10 mouse cellular contexts compared by ENCODE assay signal in the genomic region with DNA sequence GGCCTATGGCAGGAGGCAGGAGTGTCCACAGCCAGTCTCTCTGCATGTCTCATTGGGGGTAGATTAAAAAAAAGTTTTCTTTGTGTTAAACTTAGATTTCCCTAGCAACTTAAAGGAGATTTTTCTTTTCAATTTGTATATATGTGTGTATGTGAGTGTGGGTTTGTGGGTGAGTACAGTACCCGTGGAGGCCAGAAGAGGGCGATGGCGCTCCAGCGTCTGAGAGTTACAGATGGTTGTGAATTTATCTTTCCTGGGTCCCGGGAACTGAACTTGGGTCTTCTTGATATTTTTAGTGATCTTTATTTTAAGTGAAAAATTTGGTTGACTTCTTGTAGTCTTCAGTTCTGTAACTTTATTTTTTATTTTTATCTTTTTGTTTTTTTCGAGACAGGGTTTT. TPM values are rescaled to one million over a fixed set of nuclear protein-coding genes. Genes with fewer than 3 reads are reported as not detected.
DNase-seq lines count a peak whose midpoint lies in the region; TF ChIP-seq lines count a peak whose summit lies in the region.
"Had no signal": no experiment of that assay in that cellular context is flagged by ENCODE, and none has a peak within 500 bp of the region (broad histone marks: within the 10 kb centered on the region; RNA-seq: fewer than 3 reads in every experiment).

No protein-coding gene starts in this region.

- peak; percentile 62 for TF ChIP-seq CTCF in layer of hippocampus, adult 2 months (conservative IDR thresholded peaks at IDR 0.05)
- TF ChIP-seq CTCF in ES-Bruce4 (IDR thresholded peaks at IDR 0.05; ENCODE audit: low read depth, low read length): peak; percentile 72

- no peak for TF ChIP-seq POLR2A in ES-Bruce4 (IDR thresholded peaks at IDR 0.05; ENCODE audit: insufficient read depth, low read length)

- H3K9ac ChIP-seq in ES-Bruce4 (ENCODE audit: low read depth, poor library complexity, severe bottlenecking): no peak overlapping the region
- H3K9ac ChIP-seq: hindbrain, embryonic 14.5 days had no signal

- no peaks in the 10 kb centered on the region for H3K27me3 ChIP-seq in ES-Bruce4 (ENCODE audit: control insufficient read depth, insufficient read depth, low read length, poor library complexity, severe bottlenecking)
- H3K27me3 ChIP-seq in midbrain, embryonic 10.5 days (ENCODE audit: low read depth, poor library complexity, severe bottlenecking): no peaks in the 10 kb centered on the region

- 87% methylated on average over 6 of the region's 6 CpGs for WGBS in midbrain, embryonic 10.5 days

- DNase-seq in layer of hippocampus, adult 2 months (ENCODE audit: low spot score in 2 of 2): no peak
- no peak for DNase-seq in layer of hippocampus, adult 11-12 months (ENCODE audit: low spot score)
- peak; percentile 31 for DNase-seq in A20 (ENCODE audit: low read depth, low spot score)
- peak; percentile 33 for DNase-seq in induced T-regulatory cell, adult 2 months (ENCODE audit: low read depth)
- DNase-seq in embryo, embryonic 10.5 days (ENCODE audit: low spot score): no peak
- DNase-seq in midbrain, embryonic 10.5 days (ENCODE audit: low spot score): no peak
- DNase-seq: thymus, postnatal 14 days had no signal

- TF ChIP-seq EP300 in ES-Bruce4 (IDR thresholded peaks at IDR 0.05; ENCODE audit: insufficient read depth, low read depth, low read length): no peak

- H3K9me3 ChIP-seq in ES-Bruce4 (replicated peaks; ENCODE audit: control insufficient read depth, insufficient read depth, low read length, poor library complexity, severe bottlenecking): no peaks in the 10 kb centered on the region
- no peaks in the 10 kb centered on the region for H3K9me3 ChIP-seq in midbrain, embryonic 10.5 days (replicated peaks)

- H3K36me3 ChIP-seq in ES-Bruce4 (ENCODE audit: control insufficient read depth, insufficient read depth, low read length, poor library complexity, severe bottlenecking): 0 out of 2 replicates have a peak, but pooled peaks cover 2% of the 10 kb centered on the region
- peaks cover 19% of the 10 kb centered on the region for H3K36me3 ChIP-seq in midbrain, embryonic 10.5 days

- no peak overlapping the region for H3K4me3 ChIP-seq in layer of hippocampus, adult 2 months
- H3K4me3 ChIP-seq in ES-Bruce4 (ENCODE audit: low read depth, low read length): no peak overlapping the region
- no peak overlapping the region for H3K4me3 ChIP-seq in midbrain, embryonic 10.5 days
- H3K4me3 ChIP-seq: myocyte had no signal

- H3K27ac ChIP-seq in layer of hippocampus, adult 2 months: no peak overlapping the region
- H3K27ac ChIP-seq in ES-Bruce4 (ENCODE audit: insufficient read depth, low read length): no peak overlapping the region
- H3K27ac ChIP-seq in midbrain, embryonic 10.5 days (replicated peaks): no peak overlapping the region
- H3K27ac ChIP-seq: hindbrain, embryonic 14.5 days had no signal

- no peaks in the 10 kb centered on the region for H3K4me1 ChIP-seq in ES-Bruce4 (ENCODE audit: control insufficient read depth, insufficient read depth, low read length)
- H3K4me1 ChIP-seq in midbrain, embryonic 10.5 days: no peaks in the 10 kb centered on the region

RNA-seq across cellular contexts. Expression of a gene that starts 7.4 kb away (rescaled TPM):
- 10 to 100 TPM; 46.1 to 48.3 TPM for total RNA-seq in layer of hippocampus, adult 2 months (2021)
- 22.0 and 23.8 TPM in 2 replicates for polyA plus RNA-seq in ES-Bruce4 (2011; ENCODE audit: insufficient read depth, insufficient read length, low read depth, missing spikeins)
- 36.0 and 37.8 TPM in 2 replicates for polyA plus RNA-seq in midbrain, embryonic 10.5 days (2016; fragmentation: Nextera tagmentation; extraction: Ambion mirVana)

RNA-seq across cellular contexts. Expression of a gene that starts 53.1 kb away (rescaled TPM):
- 100 to 1,000 TPM; 245 to 266 TPM for total RNA-seq in layer of hippocampus, adult 2 months (2021)
- 0.67 and 0.97 TPM in 2 replicates for polyA plus RNA-seq in ES-Bruce4 (2011; ENCODE audit: insufficient read depth, insufficient read length, low read depth, missing spikeins)
- polyA plus RNA-seq in midbrain, embryonic 10.5 days (2016; fragmentation: Nextera tagmentation; extraction: Ambion mirVana): 0.79 and 0.86 TPM in 2 replicates

Comparison
In these comparisons a context has a peak if more than half of its experiments do, and no peak if none do; other contexts are left out.
1. DNase-seq: peak in A20 (single experiment) and induced T-regulatory cell, adult 2 months (single experiment); none in layer of hippocampus, adult 2 months (0 of 2), layer of hippocampus, adult 11-12 months (single experiment), embryo, embryonic 10.5 days (single experiment) and midbrain, embryonic 10.5 days (single experiment).